Mouse (Mus musculus) kidney, postnatal 0 days (tissue): Measurements from ENCODE around the gene Slc9a7. TPM values are rescaled to one million over a fixed set of nuclear protein-coding genes. Genes with fewer than 3 reads are reported as not detected.

Experiments
- ATAC-seq: fragments of 200-750 bp; cut with Nextera tagmentation; replicated peaks from 2 replicates; pipeline ENCODE4 v1.8.0; 2017; ENCODE audit warnings: low read depth, moderate number of reproducible peaks, moderate TSS enrichment, moderate library complexity; ENCODE audit not compliant: low FRiP score
- DNase-seq: peaks from one replicate; pipeline ENCODE4 v3.0.0-alpha.2; 2016; ENCODE audit warnings: low spot score
- H3K27ac ChIP-seq: fragments of 300-500 bp; sonication (generic); 2 replicates; pipeline ENCODE4 v1.5.1; 2014; ENCODE audit warnings: mild to moderate bottlenecking
- H3K27me3 ChIP-seq: fragments of 300-500 bp; sonication (generic); 2 replicates; pipeline ENCODE4 v1.6.1; 2014; ENCODE audit warnings: low read length, mixed read lengths; ENCODE audit not compliant: insufficient read depth
- H3K36me3 ChIP-seq: fragments of 300-500 bp; sonication (generic); 2 replicates; pipeline ENCODE4 v1.6.1; 2014; ENCODE audit warnings: low read length, mixed read lengths; ENCODE audit not compliant: insufficient read depth
- H3K4me1 ChIP-seq: fragments of 300-500 bp; sonication (generic); replicated peaks from 2 replicates; pipeline ENCODE4 v1.6.1; 2014; ENCODE audit warnings: antibody characterized with exemption, low read length, mixed read lengths; ENCODE audit not compliant: insufficient read depth
- H3K4me2 ChIP-seq: fragments of 300-500 bp; sonication (generic); 2 replicates; pipeline ENCODE4 v1.6.1; 2014; ENCODE audit warnings: mild to moderate bottlenecking, low read length, moderate library complexity, mixed read lengths
- H3K4me3 ChIP-seq: fragments of 300-500 bp; sonication (generic); replicated peaks from 2 replicates; pipeline ENCODE4 v1.5.1; 2014; ENCODE audit warnings: low read depth, low read length
- H3K9ac ChIP-seq: fragments of 300-500 bp; sonication (generic); 2 replicates; pipeline ENCODE4 v1.6.1; 2014; ENCODE audit warnings: low read depth, low read length
- H3K9me3 ChIP-seq: fragments of 300-500 bp; sonication (generic); replicated peaks from 2 replicates; pipeline ENCODE4 v1.6.1; 2016; ENCODE audit warnings: low read length, inconsistent platforms, mixed read lengths
- CTCF ChIP-seq: IDR thresholded peaks from 2 replicates; pipeline ENCODE4 v1.5.1; 2016; ENCODE audit warnings: antibody characterized with exemption, low read depth, mild to moderate bottlenecking, moderate library complexity
- WGBS: fragments of 180-500 bp; shearing (Covaris S2); extraction: QIAGEN DNeasy Blood & Tissue Kit; methylation state at CpG from one replicate; pipeline ENCODE4 v1.1.7; 2014; 5-methylcytosine and 5-hydroxymethylcytosine counted together
- polyA plus RNA-seq: library from polyadenylated mRNA; unstranded; fragments of >200 nt; fragmentation: Nextera tagmentation; extraction: Ambion mirVana; gene quantifications from 2 replicates; pipeline ENCODE4 v1.2.1, GENCODE M21; 2015

Gene Slc9a7
- polyA plus RNA-seq, 1 experiment from 2014 or later: 1.2 TPM

DNA sequence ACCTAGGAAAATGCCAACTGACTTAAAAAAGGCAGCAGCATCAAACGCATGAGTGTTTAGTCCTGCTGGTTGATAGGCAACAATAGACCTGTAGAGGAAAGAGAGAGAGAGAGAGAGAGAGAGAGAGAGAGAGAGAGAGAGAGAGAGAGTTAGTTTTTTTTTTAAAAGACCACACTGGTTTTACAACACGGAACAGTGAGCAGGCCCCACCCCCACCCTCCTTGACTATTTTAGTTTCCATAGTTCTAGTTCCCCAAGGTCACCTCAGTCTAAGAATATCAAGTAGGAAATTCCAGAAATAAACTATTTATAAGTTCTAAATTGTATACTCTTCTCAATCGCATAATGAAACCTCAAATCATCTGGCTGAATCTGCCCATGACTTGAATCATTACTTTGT lies 126.6 kb downstream of the Slc9a7 start:
- ATAC-seq: no peak
- no peaks in the 10 kb centered on the region for H3K9me3 ChIP-seq
- no peaks in the 10 kb centered on the region for H3K4me1 ChIP-seq
- H3K9ac ChIP-seq: no peak overlapping the region
- 63% methylated on average over 3 of the region's 3 CpGs for WGBS
- no peak overlapping the region for H3K4me3 ChIP-seq
- no peak for DNase-seq
- TF ChIP-seq CTCF: no peak
- H3K27me3 ChIP-seq: no peaks in the 10 kb centered on the region
- no peak overlapping the region for H3K4me2 ChIP-seq
- H3K27ac ChIP-seq: no peak overlapping the region
- H3K36me3 ChIP-seq: no peaks in the 10 kb centered on the region

DNA sequence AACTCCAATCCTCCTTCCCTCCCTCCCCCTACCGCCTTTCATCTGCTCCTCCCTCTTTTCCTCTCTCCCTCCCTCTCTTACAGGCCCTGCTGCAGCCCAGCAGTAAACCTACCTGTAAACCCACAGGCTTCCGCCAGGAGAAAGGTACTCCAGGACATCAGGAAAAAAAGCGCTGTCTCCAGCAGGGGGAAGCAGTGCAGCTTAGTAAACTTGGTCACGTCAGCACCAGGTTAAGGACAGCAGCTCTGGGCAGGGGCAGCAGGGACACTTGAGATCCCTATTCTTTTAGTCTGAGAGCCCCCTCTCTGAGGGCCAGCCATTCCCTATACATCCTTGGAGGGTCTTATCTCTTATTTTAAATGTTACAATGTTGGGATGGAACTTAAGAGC lies 129.3 kb downstream of the Slc9a7 start:
- Histone ChIP-seq H3K4me2 (no peak overlapping the region), H3K27ac (no peak overlapping the region), H3K36me3 (no peaks in the 10 kb centered on the region), H3K9ac (no peak overlapping the region), H3K4me1 (no peaks in the 10 kb centered on the region), H3K9me3 (no peaks in the 10 kb centered on the region), H3K27me3 (no peaks in the 10 kb centered on the region), H3K4me3 (no peak overlapping the region)
- 17% methylated on average over 4 of the region's 4 CpGs for WGBS
- peak; percentile 82 for TF ChIP-seq CTCF
- DNase-seq (peak; percentile 71), ATAC-seq (peak; percentile 49; the same call in 1 of the 2 replicates)

DNA sequence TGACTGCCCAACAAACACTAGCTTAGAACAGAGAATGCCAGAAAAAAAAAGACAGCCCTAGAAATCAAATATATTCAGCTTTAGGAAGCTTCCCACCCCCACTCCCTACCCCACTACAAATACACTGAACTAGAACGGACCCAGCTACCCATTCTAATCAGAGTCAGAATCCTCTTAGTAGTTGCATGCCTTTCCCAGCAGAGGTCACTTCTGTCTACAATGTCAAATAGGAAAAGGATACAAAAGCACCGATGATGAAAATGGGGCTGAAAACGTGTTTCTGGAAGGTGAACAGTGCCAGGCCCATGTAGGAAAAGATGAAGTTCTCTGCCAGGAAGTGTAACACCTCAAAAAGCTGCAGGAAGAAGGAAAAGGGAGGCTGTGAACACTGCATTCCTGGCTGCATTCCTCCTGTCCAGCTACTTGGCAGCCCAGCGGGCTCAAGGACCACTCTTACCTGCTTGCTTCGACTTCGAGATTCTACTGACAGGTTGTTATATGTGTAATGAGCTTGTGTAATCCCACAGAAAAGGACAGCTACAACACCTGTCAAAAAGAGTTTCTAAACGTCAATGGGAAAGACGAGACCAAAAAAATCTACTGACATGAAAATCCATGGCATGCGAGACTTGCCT lies 129.8 kb downstream of the Slc9a7 start:
- Histone ChIP-seq H3K27me3 (no peaks in the 10 kb centered on the region), H3K36me3 (no peaks in the 10 kb centered on the region), H3K4me2 (no peak overlapping the region), H3K9me3 (no peaks in the 10 kb centered on the region), H3K4me3 (no peak overlapping the region), H3K27ac (no peak overlapping the region), H3K4me1 (no peaks in the 10 kb centered on the region), H3K9ac (no peak overlapping the region)
- DNase-seq (peak; percentile 15), ATAC-seq (no peak)
- peak; percentile 57 for TF ChIP-seq CTCF
- WGBS: 55% methylated on average over 9 of the region's 9 CpGs

DNA sequence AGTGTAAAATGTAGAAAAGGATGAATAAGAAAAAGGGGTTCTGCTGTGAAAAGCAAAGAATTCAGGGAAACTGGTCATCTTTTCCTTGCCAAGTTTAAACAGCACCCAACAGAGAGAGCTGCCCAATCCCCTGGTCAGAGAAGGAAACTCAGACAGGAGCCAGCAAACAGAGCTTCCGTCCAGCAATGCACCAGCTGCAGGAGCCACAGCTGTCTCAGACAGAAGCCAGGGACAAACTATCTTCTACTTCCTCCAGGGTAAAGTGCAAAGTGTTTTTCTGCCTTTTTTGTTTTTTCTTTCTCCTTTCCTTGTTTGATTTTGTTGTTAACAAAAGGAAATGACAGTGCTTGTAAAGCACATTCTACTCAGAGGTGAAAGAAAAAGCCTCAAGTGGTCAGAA lies 131.3 kb downstream of the Slc9a7 start:
- Histone ChIP-seq H3K4me2 (no peak overlapping the region), H3K4me3 (no peak overlapping the region), H3K9ac (no peak overlapping the region), H3K27me3 (no peaks in the 10 kb centered on the region), H3K4me1 (no peaks in the 10 kb centered on the region), H3K36me3 (no peaks in the 10 kb centered on the region), H3K27ac (no peak overlapping the region), H3K9me3 (no peaks in the 10 kb centered on the region)
- DNase-seq: peak; percentile 1
- TF ChIP-seq CTCF: no peak
- ATAC-seq: no peak
- 36% methylated on average over 1 of the region's 1 CpGs for WGBS

- DNase-seq (peak; percentile 59), ATAC-seq (no peak)
- H3K27ac ChIP-seq: no peak overlapping the region
- H3K9ac ChIP-seq: no peak overlapping the region
- H3K27me3 ChIP-seq: no peaks in the 10 kb centered on the region
- WGBS: 20% methylated on average over 2 of the region's 2 CpGs
- H3K9me3 ChIP-seq: no peaks in the 10 kb centered on the region
- H3K4me1 ChIP-seq: no peaks in the 10 kb centered on the region
- peak; percentile 68 for TF ChIP-seq CTCF
- H3K36me3 ChIP-seq: no peaks in the 10 kb centered on the region
- H3K4me2 ChIP-seq: no peak overlapping the region
- H3K4me3 ChIP-seq: no peak overlapping the region
These were observed 134.1 kb downstream of the Slc9a7 start for GRCm38 (mm10) chrX:20157519-20157918.

GRCm38 (mm10) chrX:20129466-20129865 lies 162.1 kb downstream of the Slc9a7 start:
- DNase-seq (peak; percentile 34), ATAC-seq (no peak)

DNA sequence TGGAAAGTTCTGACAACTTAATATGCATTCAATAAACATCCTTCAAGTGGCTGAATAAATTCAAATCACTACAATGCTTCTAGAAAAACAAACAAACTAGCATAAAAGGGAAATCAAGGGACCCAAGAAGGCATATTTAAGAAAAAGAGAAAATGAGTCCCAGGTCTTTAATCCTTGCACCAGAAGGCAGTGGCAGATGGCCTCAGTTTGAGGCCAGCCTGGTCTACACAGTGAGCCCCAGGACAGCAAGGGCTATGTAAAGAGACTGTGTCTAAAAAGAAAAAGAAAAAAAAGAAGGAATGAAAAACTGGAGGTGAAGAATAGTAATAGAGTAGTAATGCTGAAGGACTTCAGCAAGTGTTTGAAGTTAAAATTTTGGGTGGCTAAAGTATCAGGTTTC lies 162.7 kb downstream of the Slc9a7 start:
- ATAC-seq (no peak), DNase-seq (no peak)
- H3K4me1 ChIP-seq: no peaks in the 10 kb centered on the region
- H3K9ac ChIP-seq: no peak overlapping the region
- no peak overlapping the region for H3K4me2 ChIP-seq
- H3K27me3 ChIP-seq: no peaks in the 10 kb centered on the region
- no peak overlapping the region for H3K27ac ChIP-seq
- H3K4me3 ChIP-seq: no peak overlapping the region
- no peak for TF ChIP-seq CTCF
- no peaks in the 10 kb centered on the region for H3K9me3 ChIP-seq
- H3K36me3 ChIP-seq: no peaks in the 10 kb centered on the region

More at GRCm38 (mm10) chrX:20129466-20129865, 162.1 kb downstream of the Slc9a7 start:
- Histone ChIP-seq H3K9ac (no peak overlapping the region), H3K9me3 (no peaks in the 10 kb centered on the region), H3K4me2 (no peak overlapping the region), H3K36me3 (no peaks in the 10 kb centered on the region), H3K4me1 (no peaks in the 10 kb centered on the region), H3K27me3 (no peaks in the 10 kb centered on the region), H3K4me3 (no peak overlapping the region), H3K27ac (no peak overlapping the region)
- TF ChIP-seq CTCF: no peak
- 67% methylated on average over 1 of the region's 1 CpGs for WGBS
